Mouse (Mus musculus): ENCODE results near the gene Oas1d. TPM values are rescaled to one million over a fixed set of nuclear protein-coding genes. Genes with fewer than 3 reads are reported as not detected.

The Oas1d gene
- polyA plus RNA-seq, 1 experiment, result not detected

GRCm38 (mm10) chr5:120967355-120968133, 53.2 kb downstream of the Oas1d start:
- H3K4me3 ChIP-seq (replicated peaks; ENCODE audit: extremely low read depth, low read depth, low read length), result no peak overlapping the region
- H3K4me1 ChIP-seq (ENCODE audit: control insufficient read depth, insufficient read depth, low read length), result no peaks in the 10 kb centered on the region
- 69% methylated on average over 13 of the region's 13 CpGs for whole genome bisulfite sequencing
- no peak for DNase-seq
- TF ChIP-seq CTCF (IDR thresholded peaks at IDR 0.05; ENCODE audit: insufficient read depth, low read length) (no peak), POLR2A (IDR thresholded peaks at IDR 0.05; ENCODE audit: borderline replicate concordance, extremely low read depth, low read depth, low read length) (no peak)

- Histone ChIP-seq H3K4me1 (ENCODE audit: control insufficient read depth, insufficient read depth, low read length) (no peaks in the 10 kb centered on the region), H3K4me3 (replicated peaks; ENCODE audit: extremely low read depth, low read depth, low read length) (no peak overlapping the region)
- WGBS, result 73% methylated on average over 4 of the region's 4 CpGs
- no peak for DNase-seq
- TF ChIP-seq POLR2A (IDR thresholded peaks at IDR 0.05; ENCODE audit: borderline replicate concordance, extremely low read depth, low read depth, low read length), result no peak
- TF ChIP-seq CTCF (IDR thresholded peaks at IDR 0.05; ENCODE audit: insufficient read depth, low read length), result no peak
Observed at GRCm38 (mm10) chr5:120968134-120968532, 53.8 kb downstream of the Oas1d start.

- no peak for DNase-seq
- no peaks in the 10 kb centered on the region for H3K4me1 ChIP-seq (ENCODE audit: control insufficient read depth, insufficient read depth, low read length)
- 85% methylated on average over 8 of the region's 8 CpGs for WGBS
- H3K4me3 ChIP-seq (replicated peaks; ENCODE audit: extremely low read depth, low read depth, low read length), result no peak overlapping the region
- TF ChIP-seq POLR2A (IDR thresholded peaks at IDR 0.05; ENCODE audit: borderline replicate concordance, extremely low read depth, low read depth, low read length), result no peak
- no peak for TF ChIP-seq CTCF (IDR thresholded peaks at IDR 0.05; ENCODE audit: insufficient read depth, low read length)
Observed at GRCm38 (mm10) chr5:120968799-120969198, 54.5 kb downstream of the Oas1d start.

- 28% methylated on average over 4 of the region's 4 CpGs for WGBS
- DNase-seq, result no peak
- TF ChIP-seq POLR2A (IDR thresholded peaks at IDR 0.05; ENCODE audit: borderline replicate concordance, extremely low read depth, low read depth, low read length) (no peak), CTCF (IDR thresholded peaks at IDR 0.05; ENCODE audit: insufficient read depth, low read length) (no peak)
Observed at GRCm38 (mm10) chr5:120969703-120970102, 55.4 kb downstream of the Oas1d start.

More at GRCm38 (mm10) chr5:120969703-120970102, 55.4 kb downstream of the Oas1d start:
- Histone ChIP-seq H3K4me1 (ENCODE audit: control insufficient read depth, insufficient read depth, low read length) (no peaks in the 10 kb centered on the region), H3K4me3 (replicated peaks; ENCODE audit: extremely low read depth, low read depth, low read length) (no peak overlapping the region)

Other genes with a start within 250 kb of the Oas1d start
- 6.1 and 7.8 TPM in 2 replicates for gene Dtx1, start 202.6 kb upstream of the Oas1d start, polyA plus RNA-seq (2012; rRNA removed)
- 4.5 and 5.0 TPM in 2 replicates for gene Oas2, start 164.7 kb upstream of the Oas1d start, polyA plus RNA-seq (2012; rRNA removed)
- 1.6 and 1.7 TPM in 2 replicates for gene Oas3, start 136.9 kb upstream of the Oas1d start, polyA plus RNA-seq (2012; rRNA removed)
- 0.06 TPM in 1 of 2 replicates, not detected in the other for gene Oas1e, start 119.0 kb upstream of the Oas1d start, polyA plus RNA-seq (2012; rRNA removed)
- gene Oas1c, start 102.0 kb upstream of the Oas1d start, polyA plus RNA-seq (2012; rRNA removed), result 2.7 and 4.6 TPM in 2 replicates
- not detected in 2 replicates for gene Oas1f, start 67.2 kb upstream of the Oas1d start, polyA plus RNA-seq (2012; rRNA removed)
- gene Oas1h, start 53.1 kb upstream of the Oas1d start, polyA plus RNA-seq (2012; rRNA removed), result not detected in 2 replicates
- gene Oas1g, start 26.9 kb upstream of the Oas1d start, polyA plus RNA-seq (2012; rRNA removed), result 1.4 and 1.6 TPM in 2 replicates
- 6.0 and 7.2 TPM in 2 replicates for gene Oas1a, start 7.0 kb upstream of the Oas1d start, polyA plus RNA-seq (2012; rRNA removed)
- gene Rph3a, start 95.6 kb downstream of the Oas1d start, polyA plus RNA-seq (2012; rRNA removed), result not detected in 2 replicates